Mouse (Mus musculus): ENCODE results near the gene Trim16.

- TF ChIP-seq POLR2A (IDR thresholded peaks at IDR 0.05; ENCODE audit: insufficient read depth, low read depth, low read length), result no peak
- TF ChIP-seq CTCF (IDR thresholded peaks at IDR 0.05; ENCODE audit: insufficient read depth, low read depth, low read length), result no peak
Observed at GRCm38 (mm10) chr11:62776510-62776909, 43.5 kb upstream of the Trim16 start.

Data from olfactory bulb, adult 2 months (tissue).